Mouse (Mus musculus) liver, postnatal 0 days (tissue): ENCODE measurements around the gene Fbxo40.

Experiments used
- CTCF ChIP-seq: sonication (generic); IDR thresholded peaks from 2 replicates; pipeline ENCODE4 v1.5.1; 2016; ENCODE audit warnings: antibody characterized with exemption, low read depth
- EP300 ChIP-seq: IDR thresholded peaks from 2 replicates; pipeline ENCODE4 v1.6.1; 2016; ENCODE audit warnings: antibody characterized with exemption, low read depth, mild to moderate bottlenecking

- TF ChIP-seq CTCF, result no peak
- TF ChIP-seq EP300, result no peak
Measured at GRCm38 (mm10) chr16:36925797-36926196, 64.5 kb downstream of the Fbxo40 start.
